Mouse (Mus musculus) left cerebral cortex, postnatal 10 days (tissue): ENCODE data around the gene Cdkl4. TPM values are rescaled to one million over a fixed set of nuclear protein-coding genes. Genes with fewer than 3 reads are reported as not detected.

Source experiments
- DNase-seq, 2 experiments: peaks; one replicate each; pipeline ENCODE4 v3.0.0; 2021 to 2022; ENCODE audit warnings: low spot score in 2 of 2, mixed read lengths in 1 of 2; ENCODE audit errors: extremely low spot score in 1 of 2
- intact Hi-C: fragments of 180-260 bp; cut with DNase I; formaldehyde crosslinking; loops from one replicate; pipeline ENCODE4 v1.15.1; 2025
- total RNA-seq, 2 experiments: library from RNA; stranded (reverse); gene quantifications; 2 replicates each; pipeline ENCODE4 v1.2.3; 2021

The Cdkl4 gene
- total RNA-seq, 2 experiments from 2014 or later, result 12.1 to 12.4 TPM

- no peak for DNase-seq
- intact Hi-C loops, result no loop called here
These were observed 8.6 kb downstream of the Cdkl4 start for GRCm38 (mm10) chr17:80568842-80569601.

- intact Hi-C loops, result no loop called here
- DNase-seq, result no peak
These were observed 9.2 kb downstream of the Cdkl4 start for GRCm38 (mm10) chr17:80568441-80568840.

- peak in 1 of 2 experiments; percentile 31 for DNase-seq
- intact Hi-C loops, result loop anchor here (5.0 kb wide), 1 partner anchor 272 kb away; the partner anchor contains the start of genes Dhx57 and Morn2
These were observed 13.0 kb downstream of the Cdkl4 start for GRCm38 (mm10) chr17:80564611-80564924.

- intact Hi-C loops, result loop anchor here (5.0 kb wide), 1 partner anchor 272 kb away; the partner anchor contains the start of genes Dhx57 and Morn2
- peak in 1 of 2 experiments; percentile 49 for DNase-seq
These were observed 13.6 kb downstream of the Cdkl4 start for GRCm38 (mm10) chr17:80563762-80564610.

- DNase-seq, result no peak
- intact Hi-C loops, result loop anchor here (5.0 kb wide), 1 partner anchor 270 kb away; the partner anchor contains the start of genes Dhx57 and Morn2
These were observed 14.8 kb downstream of the Cdkl4 start for GRCm38 (mm10) chr17:80562792-80563191.

- intact Hi-C loops, result loop anchor here (2.0 to 5.0 kb wide), 2 partner anchors 106 to 269 kb away; partner anchors contain the start of genes Dhx57 and Morn2
- peak; percentile 68 to 84 for DNase-seq
These were observed 16.8 kb downstream of the Cdkl4 start for GRCm38 (mm10) chr17:80560669-80561401.

DNA sequence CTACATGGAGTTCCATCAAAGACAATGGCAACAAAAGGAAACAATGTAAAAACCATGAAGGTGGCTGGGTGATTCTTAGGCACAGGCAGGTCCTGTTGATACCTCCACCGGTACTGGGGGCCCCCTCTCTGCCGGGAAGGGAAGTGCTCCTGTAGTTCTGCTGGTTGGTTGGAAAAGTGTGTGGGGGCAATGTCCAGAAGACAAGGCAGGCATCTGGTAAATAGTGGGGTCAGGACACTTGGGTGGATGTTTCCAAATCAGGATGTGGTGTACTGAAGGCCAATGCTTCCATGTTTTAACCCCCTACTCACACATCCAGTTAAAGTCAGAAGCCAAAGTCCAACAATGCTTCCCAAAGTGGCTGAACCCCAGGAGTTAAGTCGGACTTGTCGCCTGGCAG, 17.9 kb downstream of the Cdkl4 start:
- DNase-seq, result no peak
- intact Hi-C loops, result loop anchor here (2.0 to 5.0 kb wide), 2 partner anchors 105 to 267 kb away; partner anchors contain the start of genes Dhx57 and Morn2

DNA sequence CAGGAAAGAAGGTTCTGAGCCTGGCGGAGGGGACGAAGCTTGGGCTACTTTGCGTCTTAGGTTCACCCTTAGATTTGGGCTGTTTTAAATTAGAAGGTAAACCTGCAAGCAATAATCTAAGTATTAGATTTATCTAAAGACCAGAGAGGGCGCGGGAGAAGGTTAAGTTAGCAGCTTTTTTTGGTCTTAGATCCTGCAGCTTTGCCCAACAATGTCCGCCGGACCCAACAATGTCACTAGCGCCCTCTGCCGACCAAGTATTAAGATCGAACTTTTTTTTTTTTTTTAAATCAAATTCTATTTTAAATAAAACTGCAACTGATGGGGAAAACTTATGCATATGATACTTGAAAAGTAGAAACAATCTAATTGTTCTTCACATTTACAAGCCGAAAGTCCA, 18.6 kb downstream of the Cdkl4 start:
- intact Hi-C loops, result no loop called here
- DNase-seq, result peak in 1 of 2 experiments; percentile 62

GRCm38 (mm10) chr17:80558583-80558982, 19.0 kb downstream of the Cdkl4 start:
- intact Hi-C loops, result no loop called here
- no peak for DNase-seq

DNA sequence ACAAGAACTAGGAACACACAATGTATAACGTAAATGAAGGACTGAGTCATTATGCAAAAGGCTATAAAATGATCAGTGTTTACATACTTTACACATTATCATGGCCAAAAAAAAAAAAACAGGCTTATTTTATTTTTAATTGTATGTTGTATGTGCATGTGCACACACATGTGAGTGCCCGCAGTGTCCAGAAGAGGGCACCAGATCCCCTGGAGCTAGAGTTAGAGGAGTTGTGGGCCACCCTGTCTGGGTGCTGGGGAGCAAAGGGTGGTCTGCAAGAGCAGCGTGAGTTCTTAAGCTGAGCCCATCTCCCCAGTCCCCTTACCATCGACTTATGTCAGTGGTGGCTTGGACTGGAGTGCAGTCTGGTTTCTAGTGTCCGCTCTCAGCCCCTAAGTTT, 20.2 kb downstream of the Cdkl4 start:
- intact Hi-C loops, result no loop called here
- no peak for DNase-seq

DNA sequence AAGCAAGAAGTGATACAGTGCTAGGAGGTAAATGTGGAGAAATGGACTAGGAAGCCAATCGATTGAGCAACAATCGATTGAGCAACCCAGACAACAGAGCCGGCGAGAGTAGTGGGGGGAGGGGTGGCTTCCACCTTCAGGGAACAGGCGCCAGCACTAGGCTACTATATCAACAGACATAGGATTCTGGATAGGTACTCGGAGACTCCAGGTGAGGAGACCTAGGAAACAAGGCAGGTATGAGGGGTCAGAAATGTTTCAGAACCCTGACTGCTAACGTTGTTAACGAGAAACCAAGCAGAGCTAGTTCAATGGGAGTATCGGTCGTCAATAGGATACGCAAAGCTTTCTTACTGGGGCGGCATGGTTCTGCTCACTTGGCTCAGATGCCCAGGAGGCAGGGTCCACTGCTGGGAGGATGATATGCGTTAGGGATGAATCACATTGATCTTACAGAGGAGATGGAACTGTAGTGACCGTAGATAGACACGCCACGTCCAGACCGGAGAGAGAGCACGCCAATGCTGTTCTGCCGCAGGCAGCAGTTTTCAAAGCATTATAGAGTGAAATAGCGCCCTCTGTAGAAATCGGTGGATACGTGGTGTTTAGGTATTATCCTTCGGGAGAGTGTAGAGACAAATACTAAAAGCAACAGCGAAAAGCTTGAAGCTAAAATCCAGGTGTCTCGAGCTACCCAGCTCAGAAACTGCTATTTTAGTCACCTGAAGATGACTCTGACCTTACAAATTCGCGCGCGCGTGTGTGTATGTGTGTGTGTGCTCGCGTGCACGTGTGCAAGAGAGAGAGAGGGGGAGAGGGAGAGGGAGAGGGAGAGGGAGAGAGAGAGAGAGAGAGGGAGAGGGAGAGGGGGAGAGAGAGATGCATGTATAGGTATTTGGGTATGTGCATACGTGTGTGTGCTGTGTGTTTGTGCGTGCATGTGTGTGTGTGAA, 24.0 kb downstream of the Cdkl4 start:
- intact Hi-C loops, result loop anchor here (5.0 kb wide), 1 partner anchor 71 kb away; the partner anchor contains the start of gene Sos1
- DNase-seq, result peak; percentile 85 to 86

GRCm38 (mm10) chr17:80552653-80553052, 25.0 kb downstream of the Cdkl4 start:
- intact Hi-C loops, result loop anchor here (5.0 kb wide), 1 partner anchor 70 kb away; the partner anchor contains the start of gene Sos1
- DNase-seq, result no peak

- intact Hi-C loops, result loop anchor here (5.0 kb wide), 1 partner anchor 69 kb away; the partner anchor contains the start of gene Sos1
These were observed 26.6 kb downstream of the Cdkl4 start for GRCm38 (mm10) chr17:80550981-80551380.

DNA sequence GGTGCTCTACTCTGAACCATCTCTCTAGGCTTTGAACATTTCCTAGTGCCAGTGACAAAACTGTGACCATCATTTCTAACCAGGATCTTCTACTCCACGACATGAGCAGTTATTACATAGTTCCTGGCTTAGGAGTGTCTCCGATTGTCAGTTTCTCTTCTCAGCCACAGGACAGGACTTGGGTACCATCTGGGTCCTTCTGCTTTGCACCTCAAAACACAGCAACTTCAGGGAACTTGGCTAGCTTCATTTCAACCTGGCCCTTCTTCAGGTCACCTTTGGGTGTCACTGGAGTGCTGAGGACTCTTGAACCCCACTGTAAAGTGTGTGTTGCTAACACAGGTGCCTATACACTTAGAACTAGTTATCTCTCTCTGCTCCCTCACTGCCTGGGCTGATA, 30.8 kb downstream of the Cdkl4 start:
- intact Hi-C loops, result no loop called here
- no peak for DNase-seq

More at GRCm38 (mm10) chr17:80550981-80551380, 26.6 kb downstream of the Cdkl4 start:
- DNase-seq, result no peak

GRCm38 (mm10) chr17:80546227-80546626, 31.4 kb downstream of the Cdkl4 start:
- intact Hi-C loops, result no loop called here
- no peak for DNase-seq

DNA sequence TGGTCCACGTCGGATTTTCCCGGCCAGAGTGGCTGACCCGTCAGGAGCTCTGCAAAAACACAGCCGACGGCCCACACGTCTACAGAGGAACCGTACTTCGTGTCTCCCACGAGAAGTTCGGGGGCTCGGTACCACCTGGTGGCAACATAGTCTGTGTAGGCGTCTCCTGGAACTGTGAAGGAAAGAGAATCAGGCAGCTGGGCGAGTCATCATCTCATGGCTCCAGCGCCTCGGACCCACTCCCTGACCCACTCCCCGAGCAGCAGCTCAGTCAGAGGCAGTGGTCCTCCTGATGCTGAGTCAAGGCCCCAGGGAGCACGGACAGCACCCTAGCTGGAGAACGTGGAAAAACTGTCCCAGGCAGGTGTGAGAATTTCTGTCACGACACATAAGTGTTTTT, 34.0 kb downstream of the Cdkl4 start:
- no peak for DNase-seq
- intact Hi-C loops, result loop anchor here (5.0 kb wide), 1 partner anchor 41 kb away; no protein-coding TSS in a partner anchor

- DNase-seq, result no peak
- intact Hi-C loops, result no loop called here
These were observed 40.5 kb downstream of the Cdkl4 start for GRCm38 (mm10) chr17:80537136-80537535.

GRCm38 (mm10) chr17:80535633-80536032, 42.0 kb downstream of the Cdkl4 start:
- DNase-seq, result peak in 1 of 2 experiments; percentile 44
- intact Hi-C loops, result no loop called here
